Mouse (Mus musculus) lung, adult 18-20 months (tissue): ENCODE results near the gene Thsd7b.

Source experiments
- DNase-seq, 2 experiments: peaks; one replicate each; pipeline ENCODE4 v3.0.0; 2022; ENCODE audit warnings: mixed read lengths in 2 of 2

Gene Thsd7b

DNA sequence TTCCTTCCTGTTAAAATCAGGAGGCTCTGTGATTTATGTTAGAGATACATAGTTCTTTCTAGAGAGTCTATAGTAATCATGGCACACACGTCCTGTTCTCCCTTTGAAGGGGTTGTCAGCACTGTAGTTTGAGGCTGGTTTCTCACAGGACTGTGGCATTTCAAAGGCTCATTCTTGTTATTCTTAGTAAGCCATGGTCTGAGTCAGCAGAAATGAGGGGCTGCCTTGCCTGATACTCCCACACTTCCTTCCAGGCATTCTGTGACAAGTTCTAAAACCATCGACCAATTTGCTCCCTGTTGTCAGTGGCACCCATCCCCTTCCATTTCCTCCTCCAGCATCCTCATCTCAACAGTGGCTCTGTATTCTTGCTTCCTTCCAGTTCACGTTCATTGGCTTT is 384.9 kb downstream of the Thsd7b start:
- no peak for DNase-seq

DNA sequence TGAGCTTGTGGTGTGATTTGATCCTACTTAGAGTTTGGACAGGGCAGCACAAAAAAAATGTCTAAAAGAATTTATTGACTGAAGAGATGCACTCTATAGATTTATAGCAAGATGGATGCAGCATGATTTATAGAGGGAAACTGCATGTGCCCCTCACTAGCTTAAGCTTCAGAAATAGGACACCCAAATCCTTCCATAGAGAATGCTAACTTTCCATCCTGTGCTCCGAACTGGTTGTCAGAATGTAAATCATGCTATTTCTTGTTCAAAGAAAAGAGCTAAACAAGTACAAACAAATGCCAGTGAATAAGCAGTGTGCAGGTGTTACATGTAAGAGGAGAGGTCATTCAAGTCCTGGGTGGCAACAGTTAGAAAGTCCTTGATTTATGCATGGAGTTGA is 402.8 kb downstream of the Thsd7b start:
- no peak for DNase-seq

DNA sequence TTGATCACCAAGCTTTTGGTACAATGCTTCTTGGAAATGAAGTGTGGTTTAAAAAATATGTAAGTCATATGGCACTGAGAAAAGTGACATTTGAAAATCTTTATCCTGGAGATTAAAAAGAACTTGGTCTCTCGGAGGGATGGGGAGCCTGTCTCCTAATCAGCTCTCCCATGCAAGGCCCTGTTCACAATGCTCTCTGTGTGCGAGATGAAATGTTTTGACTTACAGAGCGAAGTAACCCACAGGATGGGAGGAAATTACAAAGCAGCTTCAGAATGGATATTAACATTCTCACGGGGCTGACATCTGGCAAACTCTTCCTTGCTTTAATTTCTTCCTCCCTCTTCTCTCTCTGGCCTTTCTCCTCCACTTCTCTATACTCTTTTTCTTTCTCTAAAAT is 405.7 kb downstream of the Thsd7b start:
- DNase-seq: no peak

DNA sequence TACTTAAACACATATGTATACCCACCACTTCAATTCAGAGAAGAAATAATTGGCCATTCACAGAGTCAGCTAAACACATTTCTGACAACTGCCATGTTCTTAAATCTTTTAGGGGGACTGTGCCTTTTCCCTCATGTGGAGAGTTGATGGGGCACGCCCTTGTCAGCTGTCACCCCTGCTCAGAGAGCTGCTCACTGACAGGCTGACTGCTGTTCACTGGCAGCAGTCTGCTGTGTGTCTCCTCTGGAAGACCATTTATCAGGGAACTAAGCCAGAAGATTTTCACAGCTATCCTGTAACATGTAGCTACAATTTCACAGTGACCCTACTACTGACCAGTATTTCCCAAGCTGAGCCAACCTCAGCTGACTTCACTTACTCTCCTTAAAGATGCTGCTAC is 432.6 kb downstream of the Thsd7b start:
- DNase-seq: no peak

DNA sequence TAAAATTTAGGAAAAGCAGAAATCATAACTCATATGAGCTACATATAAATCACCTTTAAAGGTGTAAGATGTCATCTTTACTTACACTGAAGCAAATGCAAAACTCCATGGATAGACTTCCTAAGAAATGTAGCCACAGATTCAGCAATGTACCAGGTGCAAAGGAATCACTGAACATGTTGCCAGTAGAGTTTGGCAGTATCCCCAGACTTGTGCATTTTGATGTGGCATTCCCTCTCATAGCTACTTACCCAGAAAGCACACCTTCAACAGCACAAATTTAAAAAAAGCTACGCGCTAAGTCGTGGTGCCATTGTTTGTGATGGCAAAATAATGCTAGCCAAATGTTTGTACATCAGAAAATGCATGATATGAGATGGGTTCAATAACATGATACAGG is 439.6 kb downstream of the Thsd7b start:
- no peak for DNase-seq

DNA sequence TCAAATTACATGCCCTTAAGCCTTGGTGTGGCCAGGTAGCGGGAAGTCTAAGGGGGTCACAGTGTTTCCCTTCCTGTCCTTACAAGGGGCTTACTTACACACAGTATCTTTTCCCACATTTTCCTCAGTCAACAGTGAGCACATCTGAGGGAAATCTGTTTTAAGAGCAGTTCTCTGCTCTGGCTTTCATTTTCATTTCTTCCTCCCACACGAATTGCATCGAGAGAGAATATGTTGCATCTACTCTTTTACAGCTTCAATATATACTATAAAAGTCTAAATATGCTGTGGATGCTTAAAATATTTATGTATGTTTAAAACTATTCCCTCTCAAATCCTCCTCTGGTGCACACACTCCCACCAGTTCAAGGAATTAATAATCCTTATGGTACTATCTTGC is 440.5 kb downstream of the Thsd7b start:
- no peak for DNase-seq

DNA sequence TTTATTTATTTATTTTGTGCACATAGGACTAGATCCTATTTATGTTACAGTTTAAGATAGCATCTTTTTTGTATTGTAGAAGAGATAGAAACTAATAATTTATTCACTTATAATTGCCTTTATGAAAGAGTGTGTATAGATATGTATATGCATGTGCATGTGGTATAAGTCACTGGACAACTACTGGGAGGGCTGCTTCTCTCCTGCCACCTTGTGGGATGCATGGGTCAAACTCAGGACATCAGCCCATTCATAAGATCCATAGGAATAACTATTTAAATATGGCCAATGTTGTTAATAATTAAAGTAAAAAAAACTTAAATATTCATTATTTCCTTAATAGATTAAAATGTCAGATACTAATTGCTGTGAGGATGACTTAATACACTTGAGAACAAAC is 446.5 kb downstream of the Thsd7b start:
- DNase-seq: no peak

DNA sequence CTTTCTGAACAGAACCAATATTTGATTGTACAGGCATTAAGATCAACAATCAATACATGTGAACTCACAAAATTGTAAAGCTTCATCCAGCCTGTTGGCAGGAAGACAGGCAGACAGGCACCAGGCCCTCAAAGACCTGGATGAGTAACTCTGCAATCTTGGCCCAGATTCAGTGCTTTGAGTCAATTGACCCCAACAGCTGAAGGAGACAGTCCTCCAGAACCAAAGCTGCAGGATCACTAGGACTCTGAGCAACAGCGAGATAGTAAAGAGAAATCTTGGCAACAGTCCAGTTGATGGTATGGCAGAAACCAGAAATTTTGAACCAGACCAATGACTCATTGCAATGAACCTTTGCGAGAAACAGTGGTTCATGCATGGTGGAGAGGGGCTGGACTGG is 458.9 kb downstream of the Thsd7b start:
- DNase-seq: no peak

DNA sequence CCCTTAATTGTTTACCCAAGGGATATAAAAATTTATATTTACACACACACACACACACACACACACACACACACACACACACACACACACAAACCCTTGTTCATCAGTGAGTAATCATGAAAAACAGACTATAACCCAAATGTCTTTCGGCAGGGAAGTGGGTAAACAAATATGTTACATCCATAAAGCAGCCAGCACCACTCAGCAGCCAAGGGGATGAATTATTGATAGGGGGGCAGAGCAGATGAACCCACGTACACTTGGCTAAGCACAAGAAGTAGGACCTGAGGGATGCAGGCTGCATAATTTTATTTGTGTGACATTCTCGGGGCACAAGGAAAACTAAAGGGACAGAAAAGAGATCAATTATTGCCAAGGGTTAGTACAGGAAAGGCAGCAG is 474.5 kb downstream of the Thsd7b start:
- DNase-seq: no peak

DNA sequence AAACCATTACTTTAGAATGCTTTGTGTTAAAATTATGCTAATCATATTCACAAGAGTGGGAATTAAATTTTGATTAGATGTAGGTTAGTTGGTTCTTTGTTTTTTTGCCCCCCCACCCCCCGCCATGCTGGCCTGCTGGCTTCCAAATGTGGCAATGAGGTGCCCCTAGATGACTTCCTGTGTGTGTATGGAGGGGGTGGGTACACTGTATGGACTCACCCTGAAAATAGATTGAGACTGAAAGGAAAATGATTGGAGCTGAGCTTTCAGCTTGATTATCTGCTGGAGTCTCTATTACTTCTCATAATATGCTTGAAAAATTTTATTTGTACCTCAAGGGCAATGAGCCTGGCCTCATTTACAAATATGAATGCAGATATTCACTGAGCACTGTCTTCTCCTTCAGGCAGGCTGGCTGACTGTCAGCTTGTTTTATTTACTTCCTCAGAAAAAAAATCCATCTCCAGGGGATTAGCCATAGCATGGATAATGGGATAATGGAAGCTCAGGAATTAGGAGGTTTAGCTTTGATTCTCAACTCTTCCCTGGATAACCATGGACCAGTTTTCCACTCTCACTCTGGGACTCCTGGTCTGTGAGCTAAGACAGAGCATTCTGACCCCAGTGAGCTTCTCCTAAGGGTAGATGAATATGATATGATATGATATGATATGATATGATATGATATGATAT is 483.6 kb downstream of the Thsd7b start:
- no peak for DNase-seq

DNA sequence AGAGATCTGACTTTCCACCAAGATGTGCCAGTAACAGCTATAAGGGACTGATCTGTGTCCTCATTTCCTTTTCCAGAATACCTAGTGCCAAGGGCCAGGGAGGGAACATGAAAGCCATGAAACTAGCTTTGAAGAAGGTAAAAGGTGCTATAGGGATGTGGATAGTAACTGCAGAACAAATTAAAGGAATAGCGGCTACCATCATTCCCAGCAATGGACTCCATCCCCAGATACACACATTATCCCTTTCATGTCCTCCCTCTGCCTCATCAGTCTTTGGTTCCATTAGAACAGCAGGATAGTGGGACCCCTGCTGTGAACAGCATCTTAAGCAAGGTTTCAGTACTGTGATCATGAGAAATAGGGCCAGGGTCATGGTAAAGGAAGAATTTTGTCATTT is 485.9 kb downstream of the Thsd7b start:
- no peak for DNase-seq

DNA sequence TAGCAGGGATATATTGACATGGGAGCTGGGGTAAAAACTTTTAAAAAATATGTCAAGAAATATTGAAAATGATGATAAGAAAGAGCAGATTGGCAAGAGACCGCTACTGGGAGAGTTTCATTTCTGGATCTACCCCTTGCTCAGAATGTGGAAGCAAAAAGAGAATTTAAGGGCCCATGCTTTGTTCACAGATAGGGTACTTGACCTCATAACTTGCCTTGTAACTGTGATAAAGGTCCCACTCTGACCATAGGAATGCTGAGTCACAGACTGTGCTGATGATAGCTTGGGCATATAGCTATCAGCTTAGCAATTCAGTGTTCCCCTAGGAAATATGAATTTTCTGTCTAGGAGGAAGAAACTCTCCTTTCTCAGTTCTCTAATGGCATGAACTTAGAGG is 488.1 kb downstream of the Thsd7b start:
- DNase-seq: no peak

DNA sequence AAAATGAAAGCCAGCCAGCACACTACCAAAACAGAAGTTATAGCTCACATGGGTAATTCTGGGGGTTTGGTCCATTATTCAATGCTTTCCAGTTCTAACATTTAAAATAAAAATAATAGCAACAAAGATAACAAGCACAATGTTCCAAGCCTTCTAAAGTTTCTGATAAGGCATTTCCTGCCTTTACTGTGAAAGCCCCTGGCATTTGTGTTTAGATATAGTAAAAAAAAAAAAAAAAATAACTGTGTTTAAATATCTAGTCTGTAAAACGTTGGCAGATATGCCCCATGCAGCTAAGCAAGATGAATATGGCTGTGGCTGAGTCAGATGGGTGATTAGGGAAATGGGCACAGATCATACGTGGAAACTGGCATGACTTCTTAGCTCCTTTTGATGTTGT is 491.6 kb downstream of the Thsd7b start:
- no peak for DNase-seq

DNA sequence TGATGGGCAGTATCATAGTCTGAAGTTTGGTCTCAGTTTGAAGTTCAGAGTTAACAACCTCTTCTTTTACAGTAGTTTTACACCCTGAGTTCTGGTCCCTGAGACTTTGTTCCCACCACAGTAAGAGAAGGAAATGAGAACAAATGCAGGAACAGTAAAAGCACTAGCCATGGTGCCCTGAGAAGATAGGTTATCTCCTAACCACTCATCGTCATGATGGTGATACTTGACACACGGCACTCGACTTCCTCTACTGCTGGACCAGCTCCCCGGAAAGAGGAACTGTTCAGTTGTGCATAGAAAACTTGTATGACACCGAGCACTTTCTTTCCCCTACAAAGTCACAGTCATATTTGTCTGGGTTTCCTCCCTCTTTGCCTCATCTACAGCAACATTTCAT is 504.0 kb downstream of the Thsd7b start:
- no peak for DNase-seq

DNA sequence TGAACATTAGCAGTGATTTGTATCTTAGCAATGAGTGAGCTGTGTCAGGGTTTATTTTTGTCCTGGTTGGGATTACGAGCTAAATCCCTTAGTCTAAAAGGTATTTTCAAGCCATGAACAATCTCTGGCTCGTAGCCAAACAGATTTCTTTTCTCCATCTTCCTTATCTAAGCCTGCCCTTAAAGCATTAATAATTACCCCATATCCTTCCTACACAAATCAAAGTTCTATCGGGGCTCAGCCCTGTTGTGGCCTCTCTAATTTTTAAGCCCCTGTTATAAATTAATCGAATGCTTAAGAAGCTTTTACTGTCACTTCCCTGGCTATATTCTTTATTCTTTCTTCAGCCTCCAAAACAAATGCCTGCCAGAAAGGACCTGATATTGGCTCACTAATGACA is 506.4 kb downstream of the Thsd7b start:
- DNase-seq: no peak

DNA sequence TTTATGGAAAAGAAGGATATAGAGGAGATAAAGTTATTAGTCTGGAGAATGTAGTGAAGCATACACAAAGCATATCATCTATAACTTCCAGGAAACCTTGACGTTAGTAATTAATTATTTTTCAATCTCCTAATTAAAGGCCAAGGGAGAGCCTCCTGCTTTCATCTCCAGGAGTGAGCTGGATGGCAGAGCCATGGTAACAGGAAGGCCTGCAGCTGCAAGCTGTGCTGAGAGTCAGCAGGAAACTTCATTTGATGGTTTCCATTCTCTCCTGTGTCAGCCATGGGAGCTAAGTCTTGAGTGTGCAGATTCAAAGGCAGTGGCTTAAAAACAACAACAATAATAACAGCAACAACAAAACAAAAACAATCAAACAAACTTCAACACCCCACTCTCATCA is 507.5 kb downstream of the Thsd7b start:
- no peak for DNase-seq

DNA sequence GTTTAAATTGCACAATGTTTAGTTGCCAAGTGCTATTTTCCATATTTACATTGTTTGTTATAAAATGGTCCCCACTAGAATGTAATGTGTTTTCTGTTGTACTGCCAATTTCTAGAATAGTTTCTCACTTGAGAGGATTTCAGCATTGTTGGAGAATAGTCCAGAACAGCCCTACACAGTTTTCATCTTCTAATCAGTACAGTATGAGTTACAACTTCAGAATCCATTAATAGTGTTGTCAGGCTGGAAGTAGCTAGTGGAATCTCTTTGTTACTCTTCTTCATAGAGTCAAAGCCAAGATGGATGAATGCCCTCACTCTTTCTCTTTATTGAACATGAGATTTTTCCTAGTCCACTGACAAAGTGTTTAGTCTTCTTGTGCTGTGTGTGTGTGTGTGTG is 525.4 kb downstream of the Thsd7b start:
- no peak for DNase-seq

DNA sequence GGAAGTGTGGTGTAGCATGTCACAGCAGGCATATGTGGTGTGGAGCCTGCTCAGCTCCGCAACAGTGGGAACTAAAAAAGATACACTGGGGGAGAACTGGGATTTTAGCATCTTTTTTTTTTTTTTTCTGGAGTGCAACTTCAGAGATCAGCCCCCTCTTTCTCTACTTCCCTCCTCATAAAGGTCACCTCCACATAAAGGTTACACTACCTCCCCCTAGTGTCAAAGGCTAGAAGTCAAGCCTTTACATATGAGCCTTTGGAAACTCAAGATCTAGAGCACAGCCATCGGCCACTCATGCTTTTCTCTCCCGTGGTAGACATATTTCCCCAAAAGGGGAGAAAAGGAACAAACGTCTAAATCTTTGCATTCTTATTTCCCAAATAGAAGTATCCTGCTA is 553.8 kb downstream of the Thsd7b start:
- DNase-seq: no peak

DNA sequence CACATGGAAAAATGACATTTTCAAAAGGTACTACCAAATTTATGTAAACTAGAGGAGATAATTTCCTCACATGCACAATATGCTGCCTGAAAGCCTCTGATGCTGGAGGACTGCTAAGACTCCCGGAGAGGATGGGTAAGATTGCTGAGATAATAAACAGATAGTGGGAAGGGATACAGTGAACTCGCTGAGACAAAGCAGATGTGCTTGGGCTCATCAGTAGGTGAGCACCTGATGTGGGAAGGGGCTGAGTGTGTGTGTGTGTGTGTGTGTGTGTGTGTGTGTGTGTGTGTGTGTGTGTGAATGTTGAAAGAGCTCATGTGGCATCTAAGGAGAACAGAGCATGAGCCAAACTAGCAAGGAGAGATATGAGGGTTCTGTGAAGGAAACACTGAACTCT is 564.2 kb downstream of the Thsd7b start:
- no peak for DNase-seq

DNA sequence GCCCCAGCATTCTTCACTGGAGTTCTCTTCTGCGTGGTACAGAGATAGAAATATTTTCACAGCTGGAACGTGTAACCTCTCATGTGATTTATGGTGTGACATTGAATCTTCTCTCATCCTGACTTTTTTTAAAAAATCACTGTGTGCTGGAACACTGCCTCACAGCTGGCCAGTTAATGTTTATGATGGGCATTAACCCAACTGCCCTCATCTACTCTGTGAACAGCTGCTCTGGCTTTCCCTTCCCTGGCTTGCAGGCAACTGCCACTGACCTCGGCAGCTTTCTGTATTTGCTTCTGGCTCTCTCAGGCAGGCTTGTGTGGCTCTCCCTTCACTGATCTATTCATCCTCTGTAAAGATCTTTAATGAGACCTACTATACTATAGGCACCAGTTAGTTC is 564.7 kb downstream of the Thsd7b start:
- no peak for DNase-seq

DNA sequence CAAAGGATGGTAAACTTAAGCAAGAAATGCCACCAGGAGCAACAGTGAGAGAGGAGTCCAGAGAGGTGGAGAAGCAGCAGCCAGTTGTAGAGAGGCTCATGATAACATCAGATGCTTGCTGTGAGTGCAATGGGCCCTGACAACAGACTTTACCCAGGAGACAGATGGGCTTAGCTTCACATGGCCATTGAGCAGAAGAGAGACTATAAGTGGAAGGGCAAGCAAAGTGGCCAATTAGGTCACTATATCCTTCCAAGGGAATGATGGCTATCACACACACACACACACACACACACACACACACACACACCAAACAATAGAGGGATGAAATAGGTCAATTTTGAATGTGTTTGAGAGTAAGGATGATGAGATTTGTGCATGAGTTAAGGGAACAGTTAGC is 565.4 kb downstream of the Thsd7b start:
- no peak for DNase-seq

DNA sequence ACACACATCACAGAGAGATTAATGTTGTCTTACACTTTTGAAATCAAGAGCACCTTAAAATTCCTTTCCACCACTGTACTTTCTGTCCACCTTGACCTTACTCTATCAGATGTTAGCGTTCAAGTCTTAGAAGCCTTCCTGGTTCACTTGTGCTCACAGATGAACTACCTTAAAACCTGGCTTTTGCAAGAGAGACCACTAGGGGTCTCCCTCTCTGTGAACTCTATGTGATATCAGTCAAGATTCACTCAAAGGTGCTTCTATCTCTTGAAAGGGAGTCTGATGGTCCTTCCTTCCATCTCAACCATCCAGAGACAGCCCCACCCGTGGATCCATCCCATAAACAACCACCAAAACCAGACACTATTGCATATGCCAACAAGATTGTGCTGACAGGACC is 570.3 kb downstream of the Thsd7b start:
- no peak for DNase-seq

DNA sequence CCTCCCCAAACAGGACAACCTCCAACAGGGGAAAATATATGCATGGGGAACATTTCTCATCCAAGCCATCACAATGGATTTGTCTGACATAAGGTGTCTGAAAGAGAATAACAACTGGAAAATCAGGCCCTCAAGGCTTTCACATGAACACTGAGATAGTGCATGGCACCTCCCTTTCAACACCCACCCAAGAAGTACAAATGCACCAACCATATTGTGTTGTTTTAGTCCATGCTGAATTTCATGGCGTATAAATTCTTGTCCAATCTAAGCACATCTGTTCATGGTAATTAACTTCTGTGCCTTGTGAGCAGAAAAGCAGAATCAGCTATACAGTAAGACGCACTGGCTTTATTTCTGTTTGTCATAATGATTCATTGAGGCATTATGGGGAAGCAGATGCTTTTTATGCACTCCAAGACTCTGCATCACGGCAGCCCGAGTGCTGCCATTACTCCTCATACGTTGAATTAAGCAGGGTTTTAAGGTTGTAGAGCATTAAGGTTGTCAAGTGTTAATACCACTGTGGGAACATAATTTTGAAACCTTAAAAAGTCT is 577.0 kb downstream of the Thsd7b start:
- no peak for DNase-seq

DNA sequence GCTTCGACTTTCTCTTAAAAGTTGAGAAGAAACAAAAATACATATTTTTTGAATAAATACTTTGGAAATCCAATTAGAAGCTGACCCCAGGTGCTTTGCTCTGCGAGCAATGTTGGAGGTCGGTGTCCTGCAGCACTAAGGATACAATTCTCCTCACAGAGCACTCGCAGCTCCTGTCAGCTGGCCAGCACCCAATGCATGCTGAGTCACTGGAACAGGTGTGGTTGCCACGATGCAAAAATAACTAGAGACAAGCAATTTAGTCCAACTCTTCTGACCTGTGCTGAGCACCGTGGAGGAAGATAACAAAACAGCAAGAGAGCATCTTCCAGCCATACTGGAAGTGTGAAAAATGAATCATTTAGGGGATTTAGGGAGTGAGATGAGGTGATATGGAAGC is 594.6 kb downstream of the Thsd7b start:
- no peak for DNase-seq

DNA sequence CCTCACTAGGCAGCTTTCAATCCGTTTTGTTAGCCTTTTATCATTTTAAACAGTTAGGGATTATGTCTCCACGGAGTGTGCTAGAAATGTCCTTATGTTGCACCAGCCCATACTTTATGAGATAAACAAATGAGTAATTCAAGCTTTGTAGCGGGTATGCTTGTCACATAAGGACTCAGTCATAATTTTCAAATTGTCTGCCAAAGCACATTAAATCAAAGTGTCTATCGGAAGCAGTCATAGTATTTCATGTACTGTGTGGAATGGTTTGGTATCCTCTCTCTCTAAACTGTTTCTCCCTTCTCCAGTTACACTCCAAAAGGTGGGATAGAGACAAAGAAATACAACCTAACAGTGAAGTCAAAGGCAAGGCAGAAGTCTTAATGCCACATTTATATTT is 601.3 kb downstream of the Thsd7b start:
- no peak for DNase-seq
